Mouse (Mus musculus) spleen, adult 2 months (tissue): Measurements from ENCODE around the gene Fezf1.

Source experiments
- CTCF ChIP-seq: fragments of 200-500 bp; IDR thresholded peaks from 2 replicates; pipeline ENCODE4 v1.5.1; 2011; ENCODE audit warnings: mild to moderate bottlenecking, inconsistent platforms; ENCODE audit not compliant: insufficient read depth, insufficient read length, insufficient replicate concordance; ENCODE audit errors: extremely low read depth
- POLR2A ChIP-seq: fragments of 200-500 bp; IDR thresholded peaks from 2 replicates; pipeline ENCODE4 v1.6.1; 2011; ENCODE audit warnings: low read depth, low read length, inconsistent platforms

GRCm38 (mm10) chr6:23202630-23203029, 45.5 kb downstream of the Fezf1 start:
- TF ChIP-seq CTCF: no peak
- TF ChIP-seq POLR2A: no peak
